Mouse (Mus musculus): ENCODE measurements around the gene Abca13.

Gene Abca13

GRCm38 (mm10) chr11:9533189-9533588, 341.4 kb downstream of the Abca13 start:
- no peak for DNase-seq (ENCODE audit: low spot score)

GRCm38 (mm10) chr11:9533658-9534202, 342.0 kb downstream of the Abca13 start:
- no peak for DNase-seq (ENCODE audit: low spot score)

- DNase-seq (ENCODE audit: low spot score) = no peak
Observed at GRCm38 (mm10) chr11:9536811-9537210, 345.1 kb downstream of the Abca13 start.

- peak; percentile 36 for DNase-seq (ENCODE audit: low spot score)
Observed at GRCm38 (mm10) chr11:9538328-9538727, 346.6 kb downstream of the Abca13 start.

- DNase-seq (ENCODE audit: low spot score) = no peak
Observed at GRCm38 (mm10) chr11:9560026-9560425, 368.3 kb downstream of the Abca13 start.

- DNase-seq (ENCODE audit: low spot score) = no peak
Observed at GRCm38 (mm10) chr11:9568302-9568701, 376.6 kb downstream of the Abca13 start.

GRCm38 (mm10) chr11:9570319-9570718, 378.6 kb downstream of the Abca13 start:
- no peak for DNase-seq (ENCODE audit: low spot score)

- no peak for DNase-seq (ENCODE audit: low spot score)
Observed at GRCm38 (mm10) chr11:9574894-9575293, 383.2 kb downstream of the Abca13 start.

- DNase-seq (ENCODE audit: low spot score) = no peak
Observed at GRCm38 (mm10) chr11:9591757-9592316, 400.1 kb downstream of the Abca13 start.

- DNase-seq (ENCODE audit: low spot score) = no peak
Observed at GRCm38 (mm10) chr11:9597299-9597698, 405.6 kb downstream of the Abca13 start.

GRCm38 (mm10) chr11:9601096-9601495, 409.4 kb downstream of the Abca13 start:
- DNase-seq (ENCODE audit: low spot score) = no peak

GRCm38 (mm10) chr11:9602137-9602536, 410.4 kb downstream of the Abca13 start:
- DNase-seq (ENCODE audit: low spot score) = no peak

GRCm38 (mm10) chr11:9608249-9608648, 416.5 kb downstream of the Abca13 start:
- no peak for DNase-seq (ENCODE audit: low spot score)

GRCm38 (mm10) chr11:9609075-9609474, 417.3 kb downstream of the Abca13 start:
- DNase-seq (ENCODE audit: low spot score) = no peak

- DNase-seq (ENCODE audit: low spot score) = no peak
Observed at GRCm38 (mm10) chr11:9616133-9616532, 424.4 kb downstream of the Abca13 start.

- no peak for DNase-seq (ENCODE audit: low spot score)
Observed at GRCm38 (mm10) chr11:9616665-9617064, 424.9 kb downstream of the Abca13 start.

- no peak for DNase-seq (ENCODE audit: low spot score)
Observed at GRCm38 (mm10) chr11:9619986-9620385, 428.2 kb downstream of the Abca13 start.

GRCm38 (mm10) chr11:9622888-9623287, 431.1 kb downstream of the Abca13 start:
- no peak for DNase-seq (ENCODE audit: low spot score)

- DNase-seq (ENCODE audit: low spot score) = no peak
Observed at GRCm38 (mm10) chr11:9624753-9625152, 433.0 kb downstream of the Abca13 start.

- DNase-seq (ENCODE audit: low spot score) = no peak
Observed at GRCm38 (mm10) chr11:9625812-9626211, 434.1 kb downstream of the Abca13 start.

- no peak for DNase-seq (ENCODE audit: low spot score)
Observed at GRCm38 (mm10) chr11:9647272-9647671, 455.5 kb downstream of the Abca13 start.

GRCm38 (mm10) chr11:9647991-9648390, 456.2 kb downstream of the Abca13 start:
- DNase-seq (ENCODE audit: low spot score) = peak; percentile 50

GRCm38 (mm10) chr11:9666648-9667255, 475.0 kb downstream of the Abca13 start:
- DNase-seq (ENCODE audit: low spot score) = no peak

GRCm38 (mm10) chr11:9669430-9669829, 477.7 kb downstream of the Abca13 start:
- DNase-seq (ENCODE audit: low spot score) = no peak

All from embryo, embryonic 10 days (tissue).